Mouse (Mus musculus): ENCODE measurements around the gene Olfr354. TPM values are rescaled to one million over a fixed set of nuclear protein-coding genes. Genes with fewer than 3 reads are reported as not detected.

The Olfr354 gene
- not detected in 2 replicates for polyA plus RNA-seq (2012; rRNA removed)

DNA sequence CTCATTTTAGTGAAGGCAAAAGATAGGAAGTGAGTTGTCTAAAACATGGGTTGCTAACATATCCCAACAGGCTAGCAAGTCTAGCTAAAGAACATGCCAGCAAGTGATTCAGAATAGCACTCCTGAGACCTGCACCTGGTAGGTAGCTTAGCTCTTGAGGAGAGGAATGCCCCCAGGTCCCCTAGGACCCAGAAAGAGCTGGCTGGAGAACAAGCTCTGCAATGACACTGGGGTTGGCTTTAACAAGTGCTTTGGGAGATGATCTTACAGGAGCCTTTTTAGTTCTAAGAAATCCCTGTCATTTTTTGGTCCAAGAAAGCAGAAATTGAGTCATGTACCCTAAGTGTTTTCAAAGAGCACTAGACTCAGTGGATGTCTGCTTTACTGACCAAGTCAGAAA lies at the start of gene Olfr354:
TSS of gene Olfr354 (plus strand) at position 301 of the 400 bp plus-strand sequence.
- no peaks in the 10 kb centered on the region for H3K27me3 ChIP-seq (ENCODE audit: control insufficient read depth, insufficient read depth, low read length)
- H3K4me1 ChIP-seq (ENCODE audit: control insufficient read depth, insufficient read depth, low read length) = no peaks in the 10 kb centered on the region
- TF ChIP-seq POLR2A (IDR thresholded peaks at IDR 0.05; ENCODE audit: control insufficient read depth, low read depth, low read length) (no peak), CTCF (IDR thresholded peaks at IDR 0.05; ENCODE audit: control insufficient read depth, insufficient read depth, insufficient replicate concordance, low read depth, low read length) (no peak)
- H3K36me3 ChIP-seq (ENCODE audit: control insufficient read depth, insufficient read depth, low read length) = no peaks in the 10 kb centered on the region
- no peak within 1 kb of the TSS for H3K27ac ChIP-seq (ENCODE audit: control insufficient read depth, insufficient read depth, low read depth, low read length)
- H3K4me3 ChIP-seq (ENCODE audit: control insufficient read depth, low read depth, low read length) = no peak within 1 kb of the TSS

DNA sequence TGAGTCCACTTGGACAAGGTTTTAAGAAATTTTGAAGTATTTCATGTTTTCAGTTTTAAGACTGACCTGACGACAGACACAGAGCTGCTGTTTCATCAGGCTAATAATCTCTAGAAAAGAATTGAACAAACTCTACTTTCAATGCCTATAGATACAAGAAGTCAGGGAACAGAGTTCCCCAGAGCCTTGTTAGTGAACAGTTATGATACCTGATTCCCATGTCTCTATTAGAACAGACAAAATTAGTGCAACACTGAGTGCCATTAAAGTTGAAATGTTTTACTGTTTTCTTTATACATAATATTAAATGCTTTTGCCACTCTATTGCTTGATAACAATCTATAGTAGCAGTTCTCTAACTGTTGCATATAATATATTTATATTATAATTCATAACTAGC lies 42.9 kb upstream of the Olfr354 start, which contains the start of gene Olfr351:
TSS of gene Olfr351 (minus strand) at position 101 of the 400 bp plus-strand sequence.
- Histone ChIP-seq H3K36me3 (ENCODE audit: control insufficient read depth, insufficient read depth, low read length) (no peaks in the 10 kb centered on the region), H3K4me1 (ENCODE audit: control insufficient read depth, insufficient read depth, low read length) (no peaks in the 10 kb centered on the region), H3K27me3 (ENCODE audit: control insufficient read depth, insufficient read depth, low read length) (no peaks in the 10 kb centered on the region), H3K4me3 (ENCODE audit: control insufficient read depth, low read depth, low read length) (no peak within 1 kb of the TSS), H3K27ac (ENCODE audit: control insufficient read depth, insufficient read depth, low read depth, low read length) (no peak within 1 kb of the TSS)
- TF ChIP-seq CTCF (IDR thresholded peaks at IDR 0.05; ENCODE audit: control insufficient read depth, insufficient read depth, insufficient replicate concordance, low read depth, low read length) = no peak
- no peak for TF ChIP-seq POLR2A (IDR thresholded peaks at IDR 0.05; ENCODE audit: control insufficient read depth, low read depth, low read length)

DNA sequence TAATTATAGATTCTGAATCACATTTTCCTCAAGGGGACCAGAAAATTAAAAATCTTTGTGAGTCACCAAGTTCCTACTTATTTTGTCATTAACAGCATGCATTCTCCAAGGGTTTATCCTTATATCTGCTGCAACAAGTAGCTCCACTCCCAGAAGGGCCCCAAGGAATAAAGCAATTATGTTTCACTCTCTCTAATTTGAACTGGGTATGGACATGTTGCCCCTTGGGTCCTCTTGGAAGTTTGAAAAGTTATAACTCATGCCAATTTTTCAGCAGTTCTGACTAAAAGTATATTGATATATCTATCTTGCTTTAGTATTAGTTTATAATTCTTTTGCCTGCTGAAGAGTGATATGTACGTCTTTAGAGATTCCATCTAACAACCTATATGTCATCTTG lies 37.3 kb upstream of the Olfr354 start, which contains the start of gene Olfr352:
TSS of gene Olfr352 (plus strand) at position 301 of the 400 bp plus-strand sequence.
- no peak within 1 kb of the TSS for H3K27ac ChIP-seq (ENCODE audit: control insufficient read depth, insufficient read depth, low read depth, low read length)
- H3K27me3 ChIP-seq (ENCODE audit: control insufficient read depth, insufficient read depth, low read length) = no peaks in the 10 kb centered on the region
- TF ChIP-seq POLR2A (IDR thresholded peaks at IDR 0.05; ENCODE audit: control insufficient read depth, low read depth, low read length) (no peak), CTCF (IDR thresholded peaks at IDR 0.05; ENCODE audit: control insufficient read depth, insufficient read depth, insufficient replicate concordance, low read depth, low read length) (no peak)
- H3K4me1 ChIP-seq (ENCODE audit: control insufficient read depth, insufficient read depth, low read length) = no peaks in the 10 kb centered on the region
- no peak within 1 kb of the TSS for H3K4me3 ChIP-seq (ENCODE audit: control insufficient read depth, low read depth, low read length)
- H3K36me3 ChIP-seq (ENCODE audit: control insufficient read depth, insufficient read depth, low read length) = no peaks in the 10 kb centered on the region

DNA sequence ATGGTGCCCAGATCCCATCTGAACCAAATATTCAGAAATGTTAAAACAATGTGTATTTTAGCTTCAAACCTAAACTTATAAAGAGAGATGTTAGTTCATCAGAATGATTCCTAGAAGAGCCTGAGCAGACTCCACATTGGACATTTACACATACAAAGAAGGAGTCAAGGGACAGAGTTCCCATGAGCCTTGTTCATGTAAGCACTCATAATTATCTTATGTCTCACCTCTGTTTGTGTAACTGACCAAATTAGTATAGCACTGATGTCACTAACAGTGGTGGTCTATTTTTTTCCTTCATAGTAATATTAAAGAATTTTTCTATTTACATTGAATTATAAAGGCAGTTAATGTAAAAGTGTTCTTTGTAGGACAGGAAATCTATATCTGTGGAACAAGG lies 12.6 kb upstream of the Olfr354 start, which contains the start of gene Olfr353:
TSS of gene Olfr353 (minus strand) at position 101 of the 400 bp plus-strand sequence.
- no peaks in the 10 kb centered on the region for H3K27me3 ChIP-seq (ENCODE audit: control insufficient read depth, insufficient read depth, low read length)
- H3K27ac ChIP-seq (ENCODE audit: control insufficient read depth, insufficient read depth, low read depth, low read length) = no peak within 1 kb of the TSS
- H3K4me1 ChIP-seq (ENCODE audit: control insufficient read depth, insufficient read depth, low read length) = no peaks in the 10 kb centered on the region
- TF ChIP-seq POLR2A (IDR thresholded peaks at IDR 0.05; ENCODE audit: control insufficient read depth, low read depth, low read length) = no peak
- TF ChIP-seq CTCF (IDR thresholded peaks at IDR 0.05; ENCODE audit: control insufficient read depth, insufficient read depth, insufficient replicate concordance, low read depth, low read length) = no peak
- H3K4me3 ChIP-seq (ENCODE audit: control insufficient read depth, low read depth, low read length) = no peak within 1 kb of the TSS
- no peaks in the 10 kb centered on the region for H3K36me3 ChIP-seq (ENCODE audit: control insufficient read depth, insufficient read depth, low read length)

DNA sequence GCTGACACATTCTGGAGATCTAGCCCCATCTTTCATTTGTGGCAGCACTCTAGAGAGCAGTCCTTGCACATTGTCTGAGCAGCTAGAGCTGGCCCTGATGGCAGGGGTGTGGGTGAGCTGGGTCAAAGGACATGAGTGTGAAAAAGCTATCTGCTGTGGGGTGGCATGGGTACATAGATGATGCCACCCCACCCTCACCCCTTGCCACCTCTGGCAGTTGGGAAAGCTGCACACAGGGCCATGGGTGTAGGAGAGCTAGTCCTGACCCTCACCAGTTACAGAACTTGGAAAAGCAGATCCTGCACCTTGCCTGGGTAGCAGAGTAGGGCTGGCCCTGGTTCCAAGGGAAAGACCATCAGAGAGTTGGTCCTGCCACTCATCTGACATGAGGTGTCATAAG lies 8.4 kb upstream of the Olfr354 start:
- no peak for TF ChIP-seq POLR2A (IDR thresholded peaks at IDR 0.05; ENCODE audit: control insufficient read depth, low read depth, low read length)
- no peak for TF ChIP-seq CTCF (IDR thresholded peaks at IDR 0.05; ENCODE audit: control insufficient read depth, insufficient read depth, insufficient replicate concordance, low read depth, low read length)
- Histone ChIP-seq H3K4me1 (ENCODE audit: control insufficient read depth, insufficient read depth, low read length) (no peaks in the 10 kb centered on the region), H3K36me3 (ENCODE audit: control insufficient read depth, insufficient read depth, low read length) (no peaks in the 10 kb centered on the region), H3K27ac (ENCODE audit: control insufficient read depth, insufficient read depth, low read depth, low read length) (no peak overlapping the region), H3K27me3 (ENCODE audit: control insufficient read depth, insufficient read depth, low read length) (no peaks in the 10 kb centered on the region), H3K4me3 (ENCODE audit: control insufficient read depth, low read depth, low read length) (no peak overlapping the region)

DNA sequence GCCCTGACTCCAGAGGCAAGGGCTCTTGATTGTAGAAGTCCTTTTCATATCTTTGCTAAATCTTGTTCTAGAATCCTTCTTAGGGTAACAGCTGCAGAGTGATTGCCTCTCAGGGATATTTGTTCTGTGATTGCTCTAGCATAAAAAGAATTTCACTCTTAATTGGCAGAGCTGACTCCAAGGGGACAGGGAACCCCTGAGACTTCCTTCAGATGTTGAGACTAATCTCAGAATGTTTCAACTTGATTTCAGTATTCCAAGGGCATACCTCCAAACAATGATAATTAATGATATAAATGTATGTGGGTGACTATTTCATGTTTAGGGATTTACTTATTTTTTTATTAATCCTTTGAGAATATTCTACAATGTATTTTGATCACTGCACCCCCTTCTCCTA lies 23.3 kb downstream of the Olfr354 start, which contains the start of gene Olfr355:
TSS of gene Olfr355 (minus strand) at position 101 of the 400 bp plus-strand sequence.
- Histone ChIP-seq H3K27me3 (ENCODE audit: control insufficient read depth, insufficient read depth, low read length) (no peaks in the 10 kb centered on the region), H3K27ac (ENCODE audit: control insufficient read depth, insufficient read depth, low read depth, low read length) (no peak within 1 kb of the TSS), H3K36me3 (ENCODE audit: control insufficient read depth, insufficient read depth, low read length) (no peaks in the 10 kb centered on the region), H3K4me1 (ENCODE audit: control insufficient read depth, insufficient read depth, low read length) (no peaks in the 10 kb centered on the region), H3K4me3 (ENCODE audit: control insufficient read depth, low read depth, low read length) (no peak within 1 kb of the TSS)
- TF ChIP-seq POLR2A (IDR thresholded peaks at IDR 0.05; ENCODE audit: control insufficient read depth, low read depth, low read length) (no peak), CTCF (IDR thresholded peaks at IDR 0.05; ENCODE audit: control insufficient read depth, insufficient read depth, insufficient replicate concordance, low read depth, low read length) (no peak)

DNA sequence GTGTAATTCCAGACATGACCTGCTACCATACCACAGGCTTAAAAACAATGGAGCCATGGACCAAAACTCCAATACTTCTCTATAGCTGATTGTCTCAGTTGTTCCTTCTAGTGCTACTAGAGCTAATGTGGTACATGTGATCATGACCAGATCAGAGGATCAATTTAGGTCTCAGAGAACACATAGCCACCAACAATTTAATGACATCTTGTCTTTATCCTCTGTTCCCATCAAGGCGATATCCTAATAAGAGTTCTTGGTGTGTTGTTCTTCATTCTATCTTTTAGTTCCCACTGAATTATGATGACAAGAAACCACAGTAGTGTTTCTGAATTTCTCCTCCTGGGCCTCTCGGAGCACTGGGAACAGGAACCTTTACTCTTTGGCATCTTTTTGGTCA lies 31.3 kb downstream of the Olfr354 start, which contains the start of gene Olfr356:
TSS of gene Olfr356 (plus strand) at position 301 of the 400 bp plus-strand sequence.
- Histone ChIP-seq H3K4me1 (ENCODE audit: control insufficient read depth, insufficient read depth, low read length) (no peaks in the 10 kb centered on the region), H3K27me3 (ENCODE audit: control insufficient read depth, insufficient read depth, low read length) (no peaks in the 10 kb centered on the region), H3K36me3 (ENCODE audit: control insufficient read depth, insufficient read depth, low read length) (no peaks in the 10 kb centered on the region), H3K27ac (ENCODE audit: control insufficient read depth, insufficient read depth, low read depth, low read length) (no peak within 1 kb of the TSS), H3K4me3 (ENCODE audit: control insufficient read depth, low read depth, low read length) (no peak within 1 kb of the TSS)
- TF ChIP-seq POLR2A (IDR thresholded peaks at IDR 0.05; ENCODE audit: control insufficient read depth, low read depth, low read length) (no peak), CTCF (IDR thresholded peaks at IDR 0.05; ENCODE audit: control insufficient read depth, insufficient read depth, insufficient replicate concordance, low read depth, low read length) (no peak)

Other genes starting within 250 kb of the Olfr354 start
- not detected in 2 replicates for gene Olfr346, start 219.9 kb upstream of the Olfr354 start, polyA plus RNA-seq (2012; rRNA removed)
- not detected in 2 replicates for gene Olfr347, start 173.8 kb upstream of the Olfr354 start, polyA plus RNA-seq (2012; rRNA removed)
- gene Olfr348, start 121.4 kb upstream of the Olfr354 start, polyA plus RNA-seq (2012; rRNA removed) = not detected in 2 replicates
- not detected in 2 replicates for gene Olfr50, start 115.1 kb upstream of the Olfr354 start, polyA plus RNA-seq (2012; rRNA removed)
- not detected in 2 replicates for gene Olfr3, start 88.6 kb upstream of the Olfr354 start, polyA plus RNA-seq (2012; rRNA removed)
- not detected in 2 replicates for gene Olfr350, start 59.4 kb upstream of the Olfr354 start, polyA plus RNA-seq (2012; rRNA removed)
- gene Olfr351, start 43.0 kb upstream of the Olfr354 start, polyA plus RNA-seq (2012; rRNA removed) = not detected in 2 replicates
- not detected in 2 replicates for gene Olfr352, start 37.2 kb upstream of the Olfr354 start, polyA plus RNA-seq (2012; rRNA removed)
- not detected in 2 replicates for gene Olfr353, start 12.7 kb upstream of the Olfr354 start, polyA plus RNA-seq (2012; rRNA removed)
- gene Olfr355, start 23.2 kb downstream of the Olfr354 start, polyA plus RNA-seq (2012; rRNA removed) = not detected in 2 replicates
- not detected in 2 replicates for gene Olfr356, start 31.4 kb downstream of the Olfr354 start, polyA plus RNA-seq (2012; rRNA removed)
- 0.59 and 0.62 TPM in 2 replicates for gene Olfr357, start 88.1 kb downstream of the Olfr354 start, polyA plus RNA-seq (2012; rRNA removed)
- not detected in 2 replicates for gene Olfr358, start 103.7 kb downstream of the Olfr354 start, polyA plus RNA-seq (2012; rRNA removed)
- gene Olfr360, start 160.1 kb downstream of the Olfr354 start, polyA plus RNA-seq (2012; rRNA removed) = not detected in 2 replicates
- gene Olfr361, start 183.6 kb downstream of the Olfr354 start, polyA plus RNA-seq (2012; rRNA removed) = 0.11 and 0.58 TPM in 2 replicates
- gene Olfr362, start 212.2 kb downstream of the Olfr354 start, polyA plus RNA-seq (2012; rRNA removed) = 0.07 TPM in 2 replicates
- gene Olfr364-ps1, start 233.6 kb downstream of the Olfr354 start, polyA plus RNA-seq (2012; rRNA removed) = not detected in 2 replicates

Data from testis, adult 2 months (tissue).